Mouse (Mus musculus) hindbrain, embryonic 13.5 days (tissue): ENCODE data around the gene Slc7a7. TPM values are rescaled to one million over a fixed set of nuclear protein-coding genes. Genes with fewer than 3 reads are reported as not detected.

Experiments
- ATAC-seq: fragments of 200-750 bp; cut with Nextera tagmentation; 2 replicates; pipeline ENCODE4 v1.8.0; 2017; ENCODE audit warnings: moderate TSS enrichment; ENCODE audit not compliant: low FRiP score
- H3K27ac ChIP-seq: fragments of 300-500 bp; sonication (generic); 2 replicates; pipeline ENCODE4 v1.5.1; 2015; ENCODE audit warnings: inconsistent platforms, mild to moderate bottlenecking, moderate library complexity
- H3K27me3 ChIP-seq: fragments of 300-500 bp; sonication (generic); 2 replicates; pipeline ENCODE4 v1.6.1; 2015; ENCODE audit warnings: mild to moderate bottlenecking, inconsistent platforms
- H3K36me3 ChIP-seq: fragments of 300-500 bp; sonication (generic); 2 replicates; pipeline ENCODE4 v1.6.1; 2015; ENCODE audit warnings: mild to moderate bottlenecking, inconsistent platforms
- H3K4me1 ChIP-seq: fragments of 300-500 bp; sonication (generic); replicated peaks from 2 replicates; pipeline ENCODE4 v1.6.1; 2015; ENCODE audit warnings: inconsistent platforms
- H3K4me2 ChIP-seq: fragments of 300-500 bp; sonication (generic); 2 replicates; pipeline ENCODE4 v1.6.1; 2015; ENCODE audit warnings: inconsistent platforms, mild to moderate bottlenecking, moderate library complexity
- H3K4me3 ChIP-seq: fragments of 300-500 bp; sonication (generic); 2 replicates; pipeline ENCODE4 v1.5.1; 2015; ENCODE audit warnings: mild to moderate bottlenecking, inconsistent platforms
- H3K9ac ChIP-seq: fragments of 300-500 bp; sonication (generic); 2 replicates; pipeline ENCODE4 v1.6.1; 2015; ENCODE audit warnings: mild to moderate bottlenecking, inconsistent platforms
- H3K9me3 ChIP-seq: fragments of 300-500 bp; sonication (generic); 2 replicates; pipeline ENCODE4 v1.6.1; 2016; ENCODE audit warnings: inconsistent platforms
- WGBS: fragments of 180-500 bp; shearing (Covaris S2); methylation state at CpG from one replicate; pipeline ENCODE4 v1.1.7; 2015; 5-methylcytosine and 5-hydroxymethylcytosine counted together
- polyA plus RNA-seq: library from polyadenylated mRNA; unstranded; fragments of >200 nt; fragmentation: Nextera tagmentation; extraction: Ambion mirVana; gene quantifications from 2 replicates; pipeline ENCODE4 v1.2.1, GENCODE M21; 2015

Gene Slc7a7
- polyA plus RNA-seq, 1 experiment from 2014 or later: 5.9 TPM

GRCm38 (mm10) chr14:54443196-54443595 lies 25.6 kb upstream of the Slc7a7 start:
- Histone ChIP-seq H3K9me3 (no peaks in the 10 kb centered on the region), H3K4me1 (no peaks in the 10 kb centered on the region), H3K27ac (0 out of 2 replicates have a peak overlapping the region, but pooled peaks have one; percentile 18), H3K9ac (no peak overlapping the region), H3K4me3 (no peak overlapping the region), H3K36me3 (peaks cover 27% of the 10 kb centered on the region), H3K4me2 (no peak overlapping the region), H3K27me3 (no peaks in the 10 kb centered on the region)
- ATAC-seq: 0 out of 2 replicates have a peak, but pooled peaks have one; percentile 18
- 32% methylated on average over 3 of the region's 3 CpGs for WGBS

GRCm38 (mm10) chr14:54442548-54442947 lies 25.0 kb upstream of the Slc7a7 start:
- Histone ChIP-seq H3K4me1 (no peaks in the 10 kb centered on the region), H3K9me3 (no peaks in the 10 kb centered on the region), H3K27ac (no peak overlapping the region), H3K36me3 (peaks cover 29% of the 10 kb centered on the region), H3K27me3 (no peaks in the 10 kb centered on the region), H3K4me2 (no peak overlapping the region), H3K4me3 (no peak overlapping the region), H3K9ac (no peak overlapping the region)
- WGBS: 84% methylated on average over 3 of the region's 3 CpGs
- ATAC-seq: no peak

- Histone ChIP-seq H3K9ac (no peak overlapping the region), H3K4me2 (no peak overlapping the region), H3K4me1 (no peaks in the 10 kb centered on the region), H3K4me3 (no peak overlapping the region), H3K27ac (no peak overlapping the region), H3K9me3 (no peaks in the 10 kb centered on the region), H3K36me3 (peaks cover 31% of the 10 kb centered on the region), H3K27me3 (no peaks in the 10 kb centered on the region)
- no peak for ATAC-seq
- 77% methylated on average over 4 of the region's 4 CpGs for WGBS
Observed at GRCm38 (mm10) chr14:54441365-54441764, 23.8 kb upstream of the Slc7a7 start.

GRCm38 (mm10) chr14:54440538-54440937 lies 23.0 kb upstream of the Slc7a7 start:
- no peak overlapping the region for H3K27ac ChIP-seq
- 93% methylated on average over 14 of the region's 14 CpGs for WGBS

GRCm38 (mm10) chr14:54439610-54440009 lies 22.0 kb upstream of the Slc7a7 start:
- ATAC-seq: no peak
- WGBS: 60% methylated on average over 7 of the region's 7 CpGs
- no peak overlapping the region for H3K4me2 ChIP-seq
- H3K4me1 ChIP-seq: no peaks in the 10 kb centered on the region
- H3K36me3 ChIP-seq: peaks cover 31% of the 10 kb centered on the region
- no peaks in the 10 kb centered on the region for H3K9me3 ChIP-seq
- H3K27ac ChIP-seq: no peak overlapping the region
- H3K9ac ChIP-seq: no peak overlapping the region
- no peaks in the 10 kb centered on the region for H3K27me3 ChIP-seq
- no peak overlapping the region for H3K4me3 ChIP-seq

More at GRCm38 (mm10) chr14:54440538-54440937, 23.0 kb upstream of the Slc7a7 start:
- Histone ChIP-seq H3K4me2 (no peak overlapping the region), H3K36me3 (peaks cover 31% of the 10 kb centered on the region), H3K4me1 (no peaks in the 10 kb centered on the region), H3K9me3 (no peaks in the 10 kb centered on the region), H3K27me3 (no peaks in the 10 kb centered on the region), H3K9ac (no peak overlapping the region), H3K4me3 (no peak overlapping the region)
- no peak for ATAC-seq

GRCm38 (mm10) chr14:54439155-54439554 lies 21.6 kb upstream of the Slc7a7 start:
- ATAC-seq: no peak
- WGBS: 83% methylated on average over 12 of the region's 12 CpGs
- Histone ChIP-seq H3K36me3 (peaks cover 31% of the 10 kb centered on the region), H3K27me3 (no peaks in the 10 kb centered on the region), H3K4me3 (no peak overlapping the region), H3K4me2 (no peak overlapping the region), H3K9me3 (no peaks in the 10 kb centered on the region), H3K27ac (no peak overlapping the region), H3K4me1 (peaks cover 2% of the 10 kb centered on the region), H3K9ac (no peak overlapping the region)

GRCm38 (mm10) chr14:54435194-54435918 lies 17.8 kb upstream of the Slc7a7 start:
- H3K27ac ChIP-seq: no peak overlapping the region
- WGBS: 83% methylated on average over 11 of the region's 11 CpGs
- no peaks in the 10 kb centered on the region for H3K9me3 ChIP-seq
- no peak for ATAC-seq
- peaks cover 26% of the 10 kb centered on the region for H3K36me3 ChIP-seq
- H3K27me3 ChIP-seq: peaks cover 19% of the 10 kb centered on the region
- no peak overlapping the region for H3K4me2 ChIP-seq
- H3K4me3 ChIP-seq: no peak overlapping the region
- peaks cover 36% of the 10 kb centered on the region for H3K4me1 ChIP-seq
- no peak overlapping the region for H3K9ac ChIP-seq

GRCm38 (mm10) chr14:54433941-54434531 lies 16.5 kb upstream of the Slc7a7 start:
- ATAC-seq: no peak
- Histone ChIP-seq H3K9ac (peak overlapping the region; percentile 85; the same call in 1 of the 2 replicates), H3K36me3 (peaks cover 21% of the 10 kb centered on the region), H3K27me3 (peaks cover 19% of the 10 kb centered on the region), H3K9me3 (no peaks in the 10 kb centered on the region), H3K27ac (no peak overlapping the region), H3K4me2 (peak overlapping the region; percentile 71), H3K4me1 (peaks cover 49% of the 10 kb centered on the region), H3K4me3 (peak overlapping the region; percentile 55)
- 74% methylated on average over 12 of the region's 12 CpGs for WGBS

- peak overlapping the region; percentile 71 for H3K4me2 ChIP-seq
- peak overlapping the region; percentile 55 for H3K4me3 ChIP-seq
- 42% methylated on average over 17 of the region's 17 CpGs for WGBS
- H3K36me3 ChIP-seq: peaks cover 12% of the 10 kb centered on the region
- H3K9ac ChIP-seq: peak overlapping the region; percentile 85
- ATAC-seq: peak; percentile 7; the same call in 1 of the 2 replicates
- H3K4me1 ChIP-seq: peaks cover 52% of the 10 kb centered on the region
- H3K27ac ChIP-seq: peak overlapping the region; percentile 87
- no peaks in the 10 kb centered on the region for H3K9me3 ChIP-seq
- H3K27me3 ChIP-seq: peaks cover 19% of the 10 kb centered on the region
Observed at GRCm38 (mm10) chr14:54432837-54433830, 15.6 kb upstream of the Slc7a7 start.

- peaks cover 19% of the 10 kb centered on the region for H3K27me3 ChIP-seq
- peak overlapping the region; percentile 71 for H3K4me2 ChIP-seq
- H3K9ac ChIP-seq: peak overlapping the region; percentile 85
- H3K4me3 ChIP-seq: peak overlapping the region; percentile 55
- peaks cover 11% of the 10 kb centered on the region; the same call in 1 of the 2 replicates for H3K36me3 ChIP-seq
- 3% methylated on average over 54 of the region's 54 CpGs for whole genome bisulfite sequencing
- no peaks in the 10 kb centered on the region for H3K9me3 ChIP-seq
- peak; percentile 50; the same call in 1 of the 2 replicates for ATAC-seq
- H3K4me1 ChIP-seq: peaks cover 61% of the 10 kb centered on the region
- peak overlapping the region; percentile 87 for H3K27ac ChIP-seq
Observed at GRCm38 (mm10) chr14:54432078-54432836, 14.7 kb upstream of the Slc7a7 start.

- H3K4me2 ChIP-seq: peak within 1 kb of the TSS; percentile 71
- peak within 1 kb of the TSS; percentile 55 for H3K4me3 ChIP-seq
- WGBS: under 1% methylated on average over 48 of the region's 49 CpGs
- H3K4me1 ChIP-seq: peaks cover 62% of the 10 kb centered on the region
- H3K27ac ChIP-seq: peak within 1 kb of the TSS; percentile 87
- H3K9ac ChIP-seq: peak within 1 kb of the TSS; percentile 85
- no peaks in the 10 kb centered on the region for H3K9me3 ChIP-seq
- peaks cover 10% of the 10 kb centered on the region; the same call in 1 of the 2 replicates for H3K36me3 ChIP-seq
- peak; percentile 11; the same call in 1 of the 2 replicates for ATAC-seq
- peaks cover 19% of the 10 kb centered on the region for H3K27me3 ChIP-seq
Observed at GRCm38 (mm10) chr14:54431334-54432077, 13.9 kb upstream of the Slc7a7 start, which contains the start of gene Mmp14. Mmp14 (plus strand) TSS chr14:54431612.
